Mouse (Mus musculus) cerebellum, postnatal 4 days (tissue): ENCODE data around the gene Gm45234.
"Not testable (repeated sequence)": the region's sequence is repeated elsewhere in the genome, so short reads cannot be mapped to it uniquely, and the experiment has no call there.

ENCODE experiments used
- DNase-seq, 2 experiments: peaks; one replicate each; pipeline ENCODE4 v3.0.0; 2022; ENCODE audit warnings: low spot score in 2 of 2, mixed read lengths in 1 of 2

Gm45234 gene

DNA sequence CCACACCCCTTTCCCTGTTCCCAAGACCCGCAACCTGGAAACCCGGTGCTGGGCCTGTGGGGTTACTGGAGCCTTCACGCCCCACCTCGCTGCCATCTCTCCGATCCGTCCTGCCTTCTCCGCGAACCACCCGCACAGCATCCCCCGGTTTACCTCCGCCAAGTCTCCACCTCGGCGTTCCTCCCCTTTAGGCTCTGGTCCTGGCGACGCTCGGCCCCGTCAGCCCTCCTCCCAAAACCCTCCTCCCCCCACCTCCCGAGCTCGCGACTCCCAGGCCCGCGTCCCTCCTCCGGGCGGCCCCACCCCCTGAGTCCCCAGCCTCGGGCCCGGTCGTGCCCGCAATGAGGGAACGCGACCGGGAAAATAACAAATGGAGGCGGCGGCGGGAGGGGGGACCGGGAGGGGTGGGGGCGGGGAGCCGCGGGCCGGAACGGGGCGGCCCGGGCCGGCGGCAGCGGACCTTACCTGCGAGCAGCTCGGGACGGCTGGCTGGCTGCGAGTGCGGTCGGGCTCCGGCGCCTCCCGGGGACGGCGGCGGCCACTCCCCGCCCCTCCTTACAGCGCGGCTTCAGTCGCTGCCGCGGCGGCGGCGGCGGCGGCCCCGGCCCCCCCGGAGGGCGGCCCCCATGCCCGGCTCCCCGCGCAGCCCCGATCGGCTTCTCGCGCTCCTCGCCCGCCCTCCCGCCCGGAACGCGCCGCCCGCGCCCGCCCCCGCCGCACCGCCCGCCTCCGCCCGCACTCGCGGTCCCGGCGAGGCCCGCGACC, at the start of gene Gm45234, which contains the start of gene Atn1:
TSS of gene Gm45234 (minus strand) at position 191 of the 765 bp plus-strand sequence.
TSS of gene Atn1 (minus strand) at position 694 of the 765 bp plus-strand sequence.
- DNase-seq = peak in 1 of 2 experiments; percentile 57

DNA sequence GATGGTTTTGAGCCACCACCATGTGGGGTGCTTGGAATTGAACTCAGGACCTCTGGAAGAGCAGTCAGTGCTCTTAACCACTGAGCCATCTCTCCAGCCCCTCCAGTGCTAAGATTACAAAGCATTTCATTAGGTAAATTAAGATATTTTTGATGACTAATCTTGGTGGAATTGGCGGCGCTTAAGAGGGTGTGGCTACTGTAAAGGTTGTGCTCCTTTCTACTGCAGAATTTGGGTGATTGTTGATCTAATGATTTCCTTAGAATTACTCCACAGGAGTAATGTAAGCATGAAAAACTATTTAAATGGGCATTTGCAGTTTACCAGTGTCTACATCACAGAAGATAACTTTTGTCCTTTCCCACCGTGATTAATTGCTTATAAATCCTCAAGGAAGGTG, 48.5 kb upstream of the Gm45234 start:
- no peak for DNase-seq

DNA sequence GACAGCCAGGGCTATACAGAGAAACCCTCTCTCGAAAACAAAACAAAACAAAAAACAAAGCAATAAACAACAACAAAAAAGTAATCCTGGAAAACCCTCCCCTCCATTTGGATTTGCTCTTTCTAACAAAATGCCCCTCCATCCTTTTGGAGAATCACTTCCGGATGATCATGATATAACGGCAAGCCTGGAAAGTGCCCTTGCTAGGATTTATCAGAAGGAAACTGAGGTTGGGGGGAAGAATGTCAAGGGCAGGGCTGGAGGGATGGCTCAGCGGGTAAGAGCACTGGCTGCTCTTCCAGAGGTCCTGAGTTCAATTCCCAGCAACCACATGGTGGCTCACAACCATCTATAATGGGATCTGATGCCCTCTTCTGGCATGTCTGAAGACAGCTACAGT, 47.9 kb upstream of the Gm45234 start:
- not testable (repeated sequence) for DNase-seq

DNA sequence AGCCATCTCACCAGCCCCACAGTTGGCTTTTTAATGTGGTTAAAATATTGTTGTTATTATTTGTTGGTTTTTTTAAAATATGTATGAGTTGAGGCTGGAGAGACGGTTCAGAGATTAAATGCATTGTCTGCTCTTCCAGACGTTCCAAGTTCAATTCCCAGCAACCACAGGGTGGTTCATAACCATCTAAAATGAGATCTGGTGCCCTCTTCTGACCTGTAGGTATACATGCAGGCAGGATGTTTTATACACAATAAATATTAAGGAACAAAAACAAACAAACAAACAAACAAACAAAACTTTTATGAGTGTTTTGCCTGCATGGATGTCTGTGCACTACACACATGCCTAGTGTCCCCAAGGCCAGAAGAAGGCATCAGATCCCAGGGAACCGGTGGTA, 47.2 kb upstream of the Gm45234 start:
- DNase-seq = no peak

GRCm38 (mm10) chr6:124802400-124802799, 46.6 kb upstream of the Gm45234 start:
- not testable (repeated sequence) for DNase-seq

DNA sequence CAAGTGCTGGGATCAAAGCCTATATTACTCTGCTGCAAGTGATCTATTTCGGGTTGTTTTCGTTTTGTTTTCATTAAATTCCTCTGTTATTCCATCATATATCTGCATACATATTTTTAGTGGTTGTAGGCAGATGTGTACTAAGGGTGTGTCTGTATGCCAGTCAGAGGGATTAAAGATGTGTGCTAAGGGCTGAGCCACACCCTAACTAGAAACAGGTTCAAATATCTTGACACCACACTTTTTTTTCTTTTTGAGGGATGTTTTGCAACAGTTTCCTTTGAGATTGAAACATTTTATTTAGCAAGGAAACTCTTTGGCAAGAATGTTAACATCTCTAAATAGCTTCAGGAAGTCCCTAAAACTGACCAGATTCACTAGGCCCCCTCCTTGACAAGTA, 40.4 kb upstream of the Gm45234 start:
- no peak for DNase-seq

DNA sequence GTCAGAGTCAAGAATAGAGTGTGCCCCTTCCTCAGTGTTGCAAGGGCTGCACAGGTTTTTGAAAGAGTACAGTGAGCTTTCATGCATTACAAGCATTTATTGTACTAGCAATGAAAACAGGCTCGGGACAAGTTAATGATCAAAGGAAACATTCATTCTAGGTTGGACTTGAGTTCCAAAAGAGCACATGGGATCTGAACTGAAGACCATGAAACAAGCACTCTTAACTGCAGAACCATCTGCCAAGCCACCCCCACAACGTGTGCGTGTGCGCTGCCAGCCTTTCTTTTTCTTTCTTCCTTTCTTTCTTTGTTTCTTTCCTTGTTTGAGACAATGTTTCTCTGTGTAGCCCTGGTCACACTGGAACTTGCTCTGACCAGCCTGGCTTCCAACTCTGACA, 40.0 kb upstream of the Gm45234 start:
- no peak for DNase-seq

- DNase-seq = no peak
These were observed 36.1 kb upstream of the Gm45234 start for GRCm38 (mm10) chr6:124791911-124792310.

GRCm38 (mm10) chr6:124790121-124790520, 34.3 kb upstream of the Gm45234 start:
- no peak for DNase-seq

DNA sequence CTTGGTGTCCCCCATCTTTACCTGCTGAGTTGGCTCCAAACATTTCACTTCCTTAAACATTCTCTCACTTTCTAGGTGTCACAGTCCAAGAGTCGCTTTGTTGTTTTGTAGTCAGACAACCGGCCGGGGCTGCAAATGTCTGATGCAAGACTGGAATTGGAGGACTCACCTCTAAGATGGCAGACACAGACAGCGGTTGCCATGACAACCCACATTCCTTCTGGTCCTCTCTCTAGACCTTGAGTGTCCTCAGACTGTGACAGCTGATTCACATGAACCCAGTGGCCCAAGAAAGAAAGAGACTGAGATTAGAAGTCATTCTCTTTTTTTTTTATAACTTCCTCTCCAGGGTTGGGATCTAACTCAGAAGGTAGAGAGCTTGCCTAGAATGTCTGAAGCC, 33.7 kb upstream of the Gm45234 start:
- DNase-seq = no peak

- no peak for DNase-seq
These were observed 31.9 kb upstream of the Gm45234 start for GRCm38 (mm10) chr6:124787722-124788121.

- DNase-seq = no peak
These were observed 31.1 kb upstream of the Gm45234 start for GRCm38 (mm10) chr6:124786756-124787420.

GRCm38 (mm10) chr6:124782436-124782835, 26.6 kb upstream of the Gm45234 start:
- no peak for DNase-seq

DNA sequence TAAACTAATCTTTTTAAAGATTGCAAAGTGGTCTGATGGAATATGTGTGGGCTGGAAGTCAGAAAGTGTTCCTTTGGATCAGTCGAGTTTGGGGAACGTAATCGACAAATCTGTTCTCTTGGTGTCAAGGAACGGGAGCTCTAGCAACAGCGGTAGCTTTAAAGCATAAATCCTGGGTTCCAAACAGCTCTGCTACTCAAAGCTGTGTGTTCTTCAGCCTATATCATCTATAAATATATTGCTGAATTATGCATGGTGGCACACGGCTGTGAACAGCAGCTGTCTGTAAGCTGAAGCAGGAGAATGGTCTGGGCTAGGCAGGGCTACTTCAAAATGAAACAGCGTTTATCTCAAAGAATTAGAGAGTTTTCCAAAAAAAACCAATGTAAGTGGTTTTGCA, 25.1 kb upstream of the Gm45234 start:
- DNase-seq = no peak

DNA sequence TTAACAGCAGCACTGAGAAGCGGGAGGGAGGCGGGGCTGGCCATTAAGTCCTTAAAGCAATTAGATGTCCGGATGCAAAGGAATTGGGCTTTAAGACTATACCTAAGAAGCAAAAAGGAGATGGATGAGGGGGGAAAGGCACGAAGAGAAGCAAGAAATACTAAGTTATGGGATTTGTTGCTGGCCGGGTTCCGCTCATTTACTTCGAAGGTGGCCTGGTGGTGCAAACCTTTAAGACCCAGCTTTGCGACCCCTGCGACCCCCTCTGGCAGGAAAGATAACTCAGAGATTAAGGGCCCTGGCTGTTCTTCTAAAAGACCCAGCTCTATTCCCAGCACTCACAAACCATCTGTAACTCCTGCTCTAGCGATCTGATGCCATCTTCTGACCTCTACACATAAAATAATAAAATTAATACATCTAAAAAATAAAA, 24.2 kb upstream of the Gm45234 start:
- no peak for DNase-seq

DNA sequence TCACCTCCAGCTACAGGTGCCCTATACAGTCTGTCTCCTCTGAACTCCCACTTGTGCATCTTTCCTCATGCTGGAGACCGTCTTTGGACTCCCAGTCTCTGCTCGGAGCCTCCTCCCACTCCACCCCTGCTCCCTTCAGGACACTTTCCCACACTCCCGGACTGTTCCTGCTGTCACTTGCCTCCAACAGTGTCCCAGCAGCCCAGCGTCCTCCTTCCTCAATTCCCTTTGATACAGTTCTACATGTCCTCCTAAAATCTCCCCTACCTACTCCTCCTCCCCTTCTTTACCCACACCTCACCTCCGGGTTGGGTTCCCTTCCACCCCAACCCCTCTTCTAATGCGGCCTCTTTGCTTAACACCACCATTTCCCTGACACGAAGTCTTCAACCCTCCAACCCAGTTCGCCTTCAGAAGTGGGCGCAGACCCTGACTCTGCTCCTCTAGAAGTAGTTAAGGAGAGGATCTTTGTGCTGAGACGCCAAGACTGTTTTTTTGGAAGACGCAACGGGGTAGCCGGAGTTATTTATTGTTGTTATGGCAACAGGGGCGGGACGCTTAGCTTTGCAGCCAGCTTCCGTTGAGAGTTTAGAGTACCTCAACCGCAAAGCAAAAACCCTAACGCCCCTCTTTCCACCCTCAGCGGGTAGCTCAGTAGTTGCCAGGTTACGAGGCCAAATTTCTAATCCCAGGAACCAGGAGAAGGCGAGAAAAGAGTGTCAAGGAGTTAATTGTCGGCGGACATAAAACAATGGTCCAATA, 23.6 kb upstream of the Gm45234 start, which contains the start of gene Lrrc23:
TSS of gene Lrrc23 (minus strand) at position 506 of the 762 bp plus-strand sequence.
- peak in 1 of 2 experiments; percentile 40 for DNase-seq

DNA sequence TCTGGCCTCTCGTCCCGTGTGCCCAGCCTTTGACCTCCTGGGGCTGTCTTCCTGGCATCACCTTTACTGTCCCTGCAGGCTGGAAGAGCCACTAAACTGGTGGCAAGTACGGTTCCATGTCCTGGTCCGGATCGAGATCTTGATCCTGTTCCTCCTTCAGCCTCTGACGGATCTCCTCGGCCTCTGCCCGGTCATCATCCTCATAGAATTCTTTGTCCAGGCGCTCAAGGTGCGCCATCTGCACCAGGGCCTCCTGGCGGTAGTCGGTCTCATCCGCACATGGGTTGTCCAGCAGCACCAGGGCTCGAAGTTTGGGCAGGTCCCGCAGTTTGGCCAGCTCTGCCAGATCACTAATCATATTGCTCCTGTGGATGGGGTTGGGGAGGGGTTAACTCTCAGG, 14.7 kb upstream of the Gm45234 start:
- no peak for DNase-seq

DNA sequence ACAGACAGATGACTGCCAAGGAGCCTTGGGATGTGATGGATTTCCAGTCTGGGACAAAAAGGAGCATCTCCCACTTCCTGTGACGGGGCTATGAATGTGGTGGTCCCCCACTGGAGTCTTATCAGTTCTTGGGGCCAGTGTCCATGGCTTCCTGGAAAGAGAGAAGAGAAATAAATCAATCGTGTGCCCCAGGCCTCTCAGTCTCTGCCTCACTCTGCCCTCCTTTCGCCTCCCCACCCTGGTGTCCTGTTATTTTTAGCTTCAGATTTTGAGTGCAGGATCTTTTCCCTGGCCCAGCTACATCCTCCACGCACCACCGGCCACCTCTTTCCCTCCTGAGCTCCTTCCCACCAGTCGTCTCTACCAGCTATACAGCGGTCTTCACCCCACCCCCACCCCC, 14.2 kb upstream of the Gm45234 start:
- no peak for DNase-seq

DNA sequence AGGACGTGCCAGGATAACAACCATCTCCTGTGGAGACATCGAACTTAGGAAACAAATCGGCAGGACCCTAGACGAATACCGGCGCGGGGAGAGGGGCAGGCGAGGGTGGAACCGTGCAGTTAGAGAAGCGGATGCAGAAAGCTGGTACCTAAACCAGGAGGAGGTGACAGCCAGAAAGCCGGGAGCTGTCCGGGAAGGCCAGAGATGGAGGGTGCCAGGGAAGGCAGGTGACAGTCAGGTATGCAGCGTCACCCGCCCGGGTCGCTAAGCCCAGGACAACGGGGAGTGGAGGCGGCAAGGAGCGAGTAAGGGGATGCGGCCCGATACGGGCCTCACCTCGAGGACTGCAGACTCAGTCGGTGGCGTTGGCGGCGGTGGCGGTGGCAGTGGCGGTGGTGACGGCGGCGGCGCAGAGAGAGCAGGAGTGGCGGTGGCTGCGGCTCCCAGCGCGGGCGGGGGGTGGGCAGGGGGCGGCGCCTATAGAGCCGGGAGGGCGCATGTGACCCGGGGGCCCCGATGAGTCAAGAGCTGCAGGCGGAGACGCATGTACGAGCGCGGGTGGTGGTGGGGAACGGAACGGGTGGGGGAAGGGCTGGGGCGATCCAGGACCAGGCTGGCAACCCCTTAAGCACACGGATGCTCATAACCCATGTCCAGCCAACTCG, 13.4 kb upstream of the Gm45234 start, which contains the start of gene Eno2:
TSS of gene Eno2 (minus strand) at position 573 of the 665 bp plus-strand sequence.
- peak; percentile 42 to 67 for DNase-seq

GRCm38 (mm10) chr6:124768704-124769044, 12.9 kb upstream of the Gm45234 start:
- no peak for DNase-seq

DNA sequence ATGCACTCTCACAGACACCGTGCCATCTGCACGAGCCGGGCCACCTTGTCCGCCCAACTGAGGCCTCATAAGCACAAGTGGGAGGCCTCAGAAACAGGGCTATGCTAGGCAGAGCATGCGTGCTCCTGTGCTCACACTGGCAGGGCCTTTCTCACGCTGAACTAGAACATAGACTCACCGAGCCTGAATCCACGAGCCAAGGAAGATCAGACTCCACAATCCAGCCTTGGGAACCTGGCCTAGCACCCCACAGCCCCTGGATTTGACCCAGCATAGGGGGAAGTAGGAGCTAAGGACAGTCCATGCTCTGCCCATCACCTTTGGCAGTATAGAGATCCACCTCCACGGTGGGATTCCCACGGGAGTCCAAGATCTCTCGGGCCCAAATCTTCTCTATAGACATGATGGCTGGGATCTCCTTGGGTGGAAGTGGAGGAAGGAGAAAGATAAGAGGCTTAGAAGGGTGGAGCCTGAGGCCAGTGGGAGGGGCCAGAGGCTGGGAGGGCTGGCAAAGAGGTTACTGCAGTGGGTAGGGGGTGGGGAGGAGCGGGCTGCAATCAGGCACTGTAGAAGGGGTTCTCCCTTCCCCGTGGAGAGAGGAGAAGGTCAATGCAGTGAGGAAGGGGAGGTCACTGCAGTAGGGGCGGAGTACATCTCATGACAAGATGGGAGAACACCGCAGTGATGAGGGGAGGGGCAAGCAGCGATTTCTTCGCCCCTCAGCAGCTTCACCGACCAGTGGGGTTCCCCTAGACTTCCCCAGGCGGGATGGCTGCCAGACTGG, 12.3 kb upstream of the Gm45234 start:
- no peak for DNase-seq
